Mouse (Mus musculus) CD4-positive, CD25-positive, alpha-beta regulatory T cell, adult 2 months (primary cell): Measurements from ENCODE around the gene Ccdc160.

Experiments
- DNase-seq: peaks from one replicate; pipeline ENCODE4 v3.0.0-alpha.2; 2012; ENCODE audit warnings: low read depth, low spot score

The Ccdc160 gene

GRCm38 (mm10) chrX:52790980-52791593, at the start of gene Ccdc160:
TSS of gene Ccdc160 (plus strand) at chrX:52791200.
- peak; percentile 5 for DNase-seq

- DNase-seq, result peak; percentile 28
Observed at GRCm38 (mm10) chrX:52743781-52744180, 47.2 kb upstream of the Ccdc160 start.

GRCm38 (mm10) chrX:52744201-52745051, 46.6 kb upstream of the Ccdc160 start:
- DNase-seq, result peak; percentile 70

- DNase-seq, result peak; percentile 28
Observed at GRCm38 (mm10) chrX:52745462-52745861, 45.5 kb upstream of the Ccdc160 start.

- DNase-seq, result peak; percentile 43
Observed at GRCm38 (mm10) chrX:52745917-52746316, 45.1 kb upstream of the Ccdc160 start.

- DNase-seq, result no peak
Observed at GRCm38 (mm10) chrX:52746849-52747248, 44.2 kb upstream of the Ccdc160 start.

- no peak for DNase-seq
Observed at GRCm38 (mm10) chrX:52753491-52754085, 37.4 kb upstream of the Ccdc160 start.

- DNase-seq, result peak; percentile 56
Observed at GRCm38 (mm10) chrX:52757164-52757563, 33.8 kb upstream of the Ccdc160 start.

GRCm38 (mm10) chrX:52759232-52759631, 31.8 kb upstream of the Ccdc160 start:
- no peak for DNase-seq

GRCm38 (mm10) chrX:52760191-52760945, 30.6 kb upstream of the Ccdc160 start:
- DNase-seq, result peak; percentile 58

GRCm38 (mm10) chrX:52762221-52762620, 28.8 kb upstream of the Ccdc160 start:
- DNase-seq, result no peak

- DNase-seq, result peak; percentile 68
Observed at GRCm38 (mm10) chrX:52775973-52776372, 15.0 kb upstream of the Ccdc160 start.

GRCm38 (mm10) chrX:52777671-52778070, 13.3 kb upstream of the Ccdc160 start:
- peak; percentile 39 for DNase-seq

GRCm38 (mm10) chrX:52783898-52784297, 7.1 kb upstream of the Ccdc160 start:
- DNase-seq, result peak; percentile 2

GRCm38 (mm10) chrX:52791944-52792719, 1.1 kb downstream of the Ccdc160 start:
- no peak for DNase-seq

- no peak for DNase-seq
Observed at GRCm38 (mm10) chrX:52792861-52793260, 1.9 kb downstream of the Ccdc160 start.

GRCm38 (mm10) chrX:52795816-52796215, 4.8 kb downstream of the Ccdc160 start:
- no peak for DNase-seq

- DNase-seq, result no peak
Observed at GRCm38 (mm10) chrX:52797031-52797625, 6.1 kb downstream of the Ccdc160 start.

- DNase-seq, result peak; percentile 2
Observed at GRCm38 (mm10) chrX:52798255-52798654, 7.3 kb downstream of the Ccdc160 start.

- DNase-seq, result peak; percentile 47
Observed at GRCm38 (mm10) chrX:52799566-52799965, 8.6 kb downstream of the Ccdc160 start.

GRCm38 (mm10) chrX:52819338-52819737, 28.3 kb downstream of the Ccdc160 start:
- no peak for DNase-seq
